Mouse (Mus musculus): ENCODE measurements around the gene Lnpep.
"Not testable (repeated sequence)": the region's sequence is repeated elsewhere in the genome, so short reads cannot be mapped to it uniquely, and the experiment has no call there.

Gene Lnpep

GRCm38 (mm10) chr17:17624957-17625586 is at the start of gene Lnpep:
TSS of gene Lnpep (minus strand) at chr17:17625050.
- peak; percentile 84 for ATAC-seq (ENCODE audit: low TSS enrichment)

- ATAC-seq (ENCODE audit: low TSS enrichment): no peak
These were observed 31.0 kb upstream of the Lnpep start for GRCm38 (mm10) chr17:17655829-17656176.

- ATAC-seq (ENCODE audit: low TSS enrichment): no peak
These were observed 30.4 kb upstream of the Lnpep start for GRCm38 (mm10) chr17:17654997-17655828.

DNA sequence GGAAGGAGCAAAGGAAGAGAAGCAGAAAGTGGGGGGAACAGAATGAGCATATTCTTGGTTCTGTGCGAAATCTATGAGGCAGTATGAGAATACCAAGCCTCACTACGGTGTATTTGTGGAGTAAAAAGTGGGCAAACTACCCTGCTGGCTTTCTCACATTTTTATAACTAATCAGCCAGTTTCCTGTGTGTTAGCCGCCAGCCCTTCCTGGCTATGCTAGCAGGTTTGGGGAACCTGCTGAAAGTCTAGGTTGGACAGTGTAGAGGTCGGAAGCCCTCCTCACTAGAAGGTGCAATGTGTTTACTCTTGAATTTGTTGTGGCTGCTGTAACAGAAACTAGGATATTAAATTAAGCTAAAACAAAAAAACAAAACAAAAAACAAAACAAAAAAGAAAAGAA is 27.7 kb upstream of the Lnpep start:
- ATAC-seq (ENCODE audit: low TSS enrichment): no peak

- peak; percentile 64; the same call in 1 of the 2 replicates for ATAC-seq (ENCODE audit: low TSS enrichment)
These were observed 20.9 kb upstream of the Lnpep start for GRCm38 (mm10) chr17:17645738-17646137.

GRCm38 (mm10) chr17:17637387-17637786 is 12.5 kb upstream of the Lnpep start:
- ATAC-seq (ENCODE audit: low TSS enrichment): no peak

GRCm38 (mm10) chr17:17636147-17636546 is 11.3 kb upstream of the Lnpep start:
- ATAC-seq (ENCODE audit: low TSS enrichment): no peak

GRCm38 (mm10) chr17:17634033-17634432 is 9.2 kb upstream of the Lnpep start:
- ATAC-seq (ENCODE audit: low TSS enrichment): no peak

DNA sequence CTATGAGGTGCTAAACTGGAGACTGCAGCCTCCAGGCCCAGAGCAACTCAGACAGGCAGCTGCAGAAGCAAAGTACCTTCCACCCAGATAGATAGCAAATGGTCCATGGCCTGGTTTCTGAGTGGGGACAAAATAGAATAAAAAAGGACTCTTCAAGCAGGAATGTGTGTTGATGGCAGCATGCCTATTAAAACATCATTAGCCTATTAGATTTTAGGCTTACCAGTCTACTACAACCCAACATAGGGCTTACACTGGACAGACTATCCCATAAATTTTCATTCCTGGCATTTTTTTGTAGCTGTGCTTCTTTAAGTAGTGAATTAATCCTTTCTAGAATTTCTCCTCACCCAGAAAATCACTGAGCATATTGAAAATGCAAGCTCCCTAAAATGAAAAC is 7.1 kb upstream of the Lnpep start:
- no peak for ATAC-seq (ENCODE audit: low TSS enrichment)

GRCm38 (mm10) chr17:17628237-17628879 is 3.5 kb upstream of the Lnpep start:
- not testable (repeated sequence) for ATAC-seq (ENCODE audit: low TSS enrichment)

- no peak for ATAC-seq (ENCODE audit: low TSS enrichment)
These were observed 2.7 kb upstream of the Lnpep start for GRCm38 (mm10) chr17:17627558-17627957.

DNA sequence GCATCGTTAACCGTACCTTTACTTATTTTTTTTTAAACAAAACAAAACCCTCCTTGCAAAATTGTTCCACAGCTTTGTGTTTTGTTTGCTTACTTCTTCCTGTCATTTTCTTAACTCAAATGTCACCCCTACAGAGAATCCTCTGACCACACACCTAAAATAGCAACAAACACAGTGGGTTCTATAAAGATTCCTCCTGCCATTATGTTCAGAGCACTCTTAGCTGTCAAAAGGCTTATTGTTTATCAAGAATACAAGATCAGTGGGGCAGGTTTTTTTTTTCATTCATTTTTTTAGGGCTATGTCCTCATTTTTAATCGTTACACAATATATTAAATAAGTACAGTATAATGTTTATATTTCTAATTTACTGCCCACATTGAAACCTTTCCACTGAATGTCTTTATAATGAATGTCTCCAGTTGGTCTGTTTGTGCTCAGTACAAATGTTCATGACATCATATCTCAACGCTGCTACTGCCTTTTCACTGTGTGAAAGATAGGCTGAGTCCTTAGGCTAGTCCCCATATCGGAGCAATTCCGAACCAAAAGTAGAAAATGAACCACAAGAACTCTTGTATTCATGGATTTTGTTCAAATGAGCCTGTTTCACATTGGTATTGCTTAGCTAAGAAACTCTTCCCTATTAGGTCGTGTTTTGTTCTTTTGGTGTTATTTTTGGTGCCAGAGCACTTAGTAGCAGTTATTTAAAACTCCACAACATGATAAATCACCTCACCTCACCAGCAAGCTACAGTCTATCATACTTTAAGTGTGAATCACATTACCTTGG is 1.2 kb upstream of the Lnpep start:
- ATAC-seq (ENCODE audit: low TSS enrichment): no peak

DNA sequence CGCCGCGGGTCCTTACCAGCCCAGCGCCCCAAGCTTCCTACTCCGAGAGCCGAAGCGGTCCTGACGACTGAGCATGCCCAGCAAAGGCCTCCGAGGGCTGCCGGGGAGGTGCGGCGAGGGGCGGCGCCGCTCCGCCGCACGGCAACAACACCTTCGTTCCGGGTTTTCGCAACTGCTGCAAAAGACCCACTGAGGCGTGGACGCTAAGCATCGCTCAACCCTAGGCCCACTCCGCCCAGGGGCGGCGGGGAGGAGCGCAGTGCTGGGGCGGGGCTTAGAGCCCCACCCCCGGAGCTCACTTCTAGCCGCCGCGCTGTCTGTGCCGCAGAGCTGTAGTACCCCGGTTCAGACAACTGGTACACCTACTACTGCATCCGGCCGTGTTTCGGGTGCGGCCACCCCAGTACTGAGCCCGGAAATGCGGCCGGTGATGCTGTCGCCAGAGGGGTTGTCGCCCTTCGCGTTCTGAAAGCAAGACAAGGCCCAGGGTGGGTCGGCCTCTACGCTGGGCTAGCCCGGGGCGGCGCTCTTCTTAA is 361 bp downstream of the Lnpep start:
- peak; percentile 88 for ATAC-seq (ENCODE audit: low TSS enrichment)

DNA sequence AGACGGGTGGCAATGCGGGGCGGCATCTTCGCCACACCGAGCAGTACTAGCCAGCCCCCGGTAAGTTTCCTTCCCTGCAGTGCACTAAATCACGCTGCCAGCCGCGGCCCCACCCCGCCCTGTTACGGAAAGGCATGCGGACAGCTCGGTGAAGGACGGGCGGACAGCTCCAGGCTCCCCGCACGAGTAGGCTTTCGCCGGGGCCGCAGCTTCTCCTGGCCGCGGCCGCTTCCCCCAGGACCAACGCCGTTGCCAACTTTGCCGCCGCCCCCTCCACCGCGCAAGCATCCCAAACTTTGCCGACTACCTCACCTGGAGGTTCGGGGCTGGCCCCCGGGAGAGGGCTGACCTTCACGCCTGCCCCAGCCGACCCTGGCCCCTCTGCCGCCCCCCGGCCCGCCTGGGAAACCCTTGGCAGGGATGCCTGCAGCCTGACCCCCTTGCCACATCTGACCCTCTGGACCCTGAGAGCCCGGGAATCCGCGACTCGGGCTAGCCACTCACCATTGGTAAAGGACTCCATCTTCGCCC is 895 bp downstream of the Lnpep start:
- peak; percentile 34 for ATAC-seq (ENCODE audit: low TSS enrichment)

DNA sequence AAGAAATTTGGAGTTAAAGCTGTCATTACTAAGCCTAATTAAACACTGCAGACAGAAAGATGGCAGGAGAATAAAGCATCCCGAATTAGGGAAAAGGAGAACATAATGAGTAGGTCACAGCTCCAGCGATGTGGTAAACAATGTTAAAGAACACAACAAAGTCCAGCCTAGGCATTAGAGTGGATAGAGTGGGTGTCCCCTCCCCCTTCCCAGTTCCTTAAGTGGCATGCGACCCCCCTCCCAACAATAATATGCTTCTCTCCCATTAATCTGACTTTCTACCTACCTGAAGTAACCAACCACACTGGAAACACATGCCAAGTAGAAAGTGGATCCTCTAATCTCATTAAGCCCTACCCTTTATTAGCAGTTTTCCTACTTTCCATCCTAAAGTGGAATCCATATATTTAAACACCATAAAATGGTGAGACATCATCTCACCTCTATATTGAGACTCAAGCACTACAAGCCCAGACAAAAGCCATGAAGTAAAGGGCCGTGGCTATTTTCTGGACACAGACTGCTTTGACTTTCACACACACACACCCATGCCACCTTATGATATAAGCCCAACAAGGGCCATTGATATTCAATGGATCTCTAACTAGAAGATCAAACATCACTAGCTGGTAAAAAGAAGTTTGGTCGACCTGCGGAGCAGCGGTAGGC is 1.5 kb downstream of the Lnpep start:
- no peak for ATAC-seq (ENCODE audit: low TSS enrichment)

DNA sequence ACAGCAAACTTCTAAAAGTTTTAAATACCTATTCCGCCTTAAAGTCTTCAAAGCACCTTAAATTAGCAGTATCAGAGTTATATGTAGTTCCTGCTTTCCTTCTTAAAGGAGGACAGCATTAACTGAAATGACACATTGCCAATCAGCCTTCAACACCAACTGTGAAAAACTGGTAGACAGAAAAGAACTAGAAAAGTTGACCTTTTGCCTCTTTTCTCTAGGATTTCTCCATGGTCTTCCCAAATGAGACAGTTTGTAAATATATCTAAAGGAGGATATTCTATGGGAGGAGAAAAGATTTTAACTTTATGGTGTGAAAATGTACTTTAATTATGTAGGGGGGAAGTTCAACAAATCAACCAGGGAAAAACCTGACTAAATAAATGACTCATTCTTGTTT is 2.3 kb downstream of the Lnpep start:
- no peak for ATAC-seq (ENCODE audit: low TSS enrichment)

DNA sequence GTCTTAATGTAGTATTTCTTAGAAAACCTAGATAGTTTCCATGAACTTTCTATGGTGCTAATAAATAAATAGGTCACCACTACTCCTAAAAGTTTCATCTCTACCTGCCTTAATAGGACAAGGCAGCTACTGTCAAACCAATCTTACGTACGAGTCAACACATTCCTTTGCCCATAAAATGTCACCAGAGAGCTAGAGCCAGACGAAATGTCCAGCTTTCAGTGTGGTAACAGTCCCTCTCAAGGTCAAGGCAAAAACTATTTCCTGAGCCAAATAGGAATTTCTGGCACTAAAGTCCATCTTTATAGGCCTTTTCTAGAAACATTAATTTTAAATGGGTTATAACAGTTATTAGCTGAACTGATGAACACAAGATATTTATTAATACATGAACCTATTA is 3.3 kb downstream of the Lnpep start:
- no peak for ATAC-seq (ENCODE audit: low TSS enrichment)

DNA sequence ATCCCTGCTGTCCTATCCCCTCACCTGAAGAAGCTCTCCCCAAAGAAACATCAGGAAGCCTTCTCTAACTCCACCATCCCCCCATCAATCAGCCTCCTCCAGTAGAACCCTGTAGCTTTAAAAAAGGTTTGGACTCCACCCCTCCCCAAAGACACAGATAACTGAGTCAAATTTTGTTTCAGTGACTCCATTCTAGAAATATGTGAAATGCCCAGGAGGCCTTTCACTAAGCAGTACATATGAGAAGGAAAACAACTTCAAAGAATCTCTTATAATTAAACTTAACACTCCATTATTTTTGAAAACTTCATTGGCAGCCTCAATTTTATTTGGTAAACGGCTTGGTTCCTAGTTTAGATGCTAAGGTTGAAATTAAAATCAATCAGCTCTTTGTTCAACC is 6.4 kb downstream of the Lnpep start:
- ATAC-seq (ENCODE audit: low TSS enrichment): no peak

GRCm38 (mm10) chr17:17617440-17618204 is 7.2 kb downstream of the Lnpep start:
- no peak; the same call in 1 of the 2 replicates for ATAC-seq (ENCODE audit: low TSS enrichment)

GRCm38 (mm10) chr17:17612336-17612735 is 12.5 kb downstream of the Lnpep start:
- ATAC-seq (ENCODE audit: low TSS enrichment): no peak

Data from frontal cortex, adult (tissue).